21 mouse cellular contexts compared by ENCODE assay signal in the genomic region with DNA sequence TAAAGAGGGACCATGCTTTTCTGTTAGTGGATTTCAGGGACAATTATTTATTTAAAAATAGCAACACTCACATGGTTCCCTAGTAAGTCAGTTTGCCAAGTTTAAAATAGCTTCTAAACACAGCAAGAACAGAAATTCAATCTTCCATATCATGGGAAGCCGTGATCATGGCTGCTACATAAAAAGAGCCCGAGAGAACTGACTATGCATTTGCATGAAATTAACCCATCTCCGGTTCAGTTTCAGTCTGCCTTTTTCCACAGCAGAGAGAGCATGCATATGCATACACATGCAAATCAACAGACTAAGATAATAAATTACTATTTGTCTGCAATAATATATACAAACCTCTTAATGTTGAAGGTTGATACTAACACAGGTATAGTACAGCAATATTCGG. TPM values are rescaled to one million over a fixed set of nuclear protein-coding genes. Genes with fewer than 3 reads are reported as not detected.
DNase-seq lines count a peak whose midpoint lies in the region; ATAC-seq and TF ChIP-seq lines count a peak whose summit lies in the region.
"Had no signal": no experiment of that assay in that cellular context is flagged by ENCODE, and none has a peak within 500 bp of the region (broad histone marks: within the 10 kb centered on the region; RNA-seq: fewer than 3 reads in every experiment).

No protein-coding gene starts in this region.

- no peaks in the 10 kb centered on the region for H3K4me1 ChIP-seq in forebrain, postnatal 0 days (ENCODE audit: insufficient read depth)
- no peaks in the 10 kb centered on the region for H3K4me1 ChIP-seq in forebrain, embryonic 11.5 days (replicated peaks; ENCODE audit: control insufficient read depth, insufficient read depth, low read length)
- 0 out of 2 replicates have a peak, but pooled peaks cover 2% of the 10 kb centered on the region for H3K4me1 ChIP-seq in heart, adult 2 months (ENCODE audit: control insufficient read depth, insufficient read depth, low read length)
- H3K4me1 ChIP-seq: embryonic facial prominence, embryonic 15.5 days; forebrain, embryonic 10.5 days; hindbrain, embryonic 10.5 days; intestine, embryonic 15.5 days had no signal

- H3K27me3 ChIP-seq in forebrain, postnatal 0 days (ENCODE audit: insufficient read depth, low read length): no peaks in the 10 kb centered on the region
- H3K27me3 ChIP-seq in forebrain, embryonic 11.5 days (ENCODE audit: control insufficient read depth, insufficient read depth, low read length): no peaks in the 10 kb centered on the region
- no peaks in the 10 kb centered on the region for H3K27me3 ChIP-seq in heart, adult 2 months (ENCODE audit: control insufficient read depth, insufficient read depth, low read length)
- H3K27me3 ChIP-seq: embryonic facial prominence, embryonic 15.5 days; intestine, embryonic 15.5 days had no signal

- intact Hi-C loops in heart, adult 2 months (cut with DNase I): no loop called here
- intact Hi-C loops in heart, postnatal 25 days (cut with DNase I): no loop called here

- H3K36me3 ChIP-seq in forebrain, postnatal 0 days (ENCODE audit: insufficient read depth): no peaks in the 10 kb centered on the region
- no peaks in the 10 kb centered on the region for H3K36me3 ChIP-seq in forebrain, embryonic 11.5 days (ENCODE audit: control insufficient read depth, insufficient read depth, low read length)
- no peaks in the 10 kb centered on the region for H3K36me3 ChIP-seq in heart, adult 2 months (ENCODE audit: control insufficient read depth, insufficient read depth, low read length)
- H3K36me3 ChIP-seq: embryonic facial prominence, embryonic 15.5 days; forebrain, embryonic 10.5 days; hindbrain, embryonic 10.5 days; intestine, embryonic 15.5 days had no signal

- H3K79me2 ChIP-seq in heart, adult 2 months (replicated peaks; ENCODE audit: control insufficient read depth, insufficient read depth, low read length): no peaks in the 10 kb centered on the region

- no peak for TF ChIP-seq POLR2A in heart, adult 2 months (IDR thresholded peaks at IDR 0.05; ENCODE audit: insufficient read depth, low read depth, low read length)

- no peak overlapping the region for H3K4me3 ChIP-seq in forebrain, postnatal 0 days (ENCODE audit: low read depth, low read length)
- H3K4me3 ChIP-seq in forebrain, embryonic 11.5 days (ENCODE audit: low read depth, low read length): no peak overlapping the region
- H3K4me3 ChIP-seq in heart, adult 2 months: no peak overlapping the region
- H3K4me3 ChIP-seq in layer of hippocampus, adult 2 months: no peak overlapping the region
- H3K4me3 ChIP-seq: embryonic facial prominence, embryonic 15.5 days; erythroblast, embryonic 14.5 days; forebrain, embryonic 10.5 days; hindbrain, embryonic 10.5 days; intestine, embryonic 15.5 days had no signal

- no peak overlapping the region for H3K9ac ChIP-seq in forebrain, postnatal 0 days
- H3K9ac ChIP-seq in forebrain, embryonic 11.5 days (ENCODE audit: low read length): no peak overlapping the region
- no peak overlapping the region for H3K9ac ChIP-seq in heart, adult 2 months (ENCODE audit: low read depth, low read length)
- H3K9ac ChIP-seq: embryonic facial prominence, embryonic 15.5 days; hindbrain, embryonic 14.5 days; intestine, embryonic 15.5 days had no signal

- WGBS in forebrain, postnatal 0 days: 46% methylated on average over 4 of the region's 4 CpGs
- 87% methylated on average over 4 of the region's 4 CpGs for WGBS in forebrain, embryonic 11.5 days
- 60% methylated on average over 4 of the region's 4 CpGs for WGBS in heart, adult 2 months

- DNase-seq in forebrain, postnatal 0 days: no peak
- DNase-seq in forebrain, embryonic 11.5 days (ENCODE audit: low spot score): no peak
- no peak for DNase-seq in heart, adult 2 months
- no peak for DNase-seq in heart, postnatal 25 days (ENCODE audit: low spot score)
- DNase-seq in layer of hippocampus, adult 2 months (ENCODE audit: low spot score in 2 of 2): no peak
- no peak for DNase-seq in layer of hippocampus, adult 9-11 months
- DNase-seq in kidney, postnatal 36 days: no peak
- DNase-seq: adrenal gland, adult 2 months; adrenal gland, postnatal 25 days; cerebellum, adult 2 months; cerebellum, postnatal 14 days; embryo, embryonic 11 days; gastrocnemius, postnatal 10 days; kidney, adult 18-20 months had no signal

- TF ChIP-seq EP300 in heart, adult 2 months (IDR thresholded peaks at IDR 0.05; ENCODE audit: insufficient read depth, low read depth, low read length): no peak

- no peak overlapping the region for H3K27ac ChIP-seq in forebrain, postnatal 0 days (ENCODE audit: low read depth, low read length)
- H3K27ac ChIP-seq in forebrain, embryonic 11.5 days (ENCODE audit: low read depth, low read length): no peak overlapping the region
- H3K27ac ChIP-seq in heart, adult 2 months: peak overlapping the region; percentile 79
- peak overlapping the region; percentile 64 for H3K27ac ChIP-seq in layer of hippocampus, adult 2 months
- H3K27ac ChIP-seq: embryonic facial prominence, embryonic 15.5 days; forebrain, embryonic 10.5 days; hindbrain, embryonic 10.5 days; hindbrain, embryonic 14.5 days; intestine, embryonic 15.5 days had no signal

- peak; percentile 60 for ATAC-seq in forebrain, postnatal 0 days
- no peak for ATAC-seq in forebrain, embryonic 11.5 days (replicated peaks; ENCODE audit: low FRiP score)
- ATAC-seq: intestine, embryonic 15.5 days had no signal

- H3K4me2 ChIP-seq in forebrain, postnatal 0 days (ENCODE audit: low read depth): no peak overlapping the region
- H3K4me2 ChIP-seq in forebrain, embryonic 11.5 days (ENCODE audit: low read depth, low read length, severe bottlenecking): no peak overlapping the region
- H3K4me2 ChIP-seq: embryonic facial prominence, embryonic 15.5 days; heart, embryonic 11.5 days; hindbrain, embryonic 14.5 days; intestine, embryonic 15.5 days had no signal

- no peaks in the 10 kb centered on the region for H3K9me3 ChIP-seq in forebrain, postnatal 0 days (ENCODE audit: low read length)
- no peaks in the 10 kb centered on the region for H3K9me3 ChIP-seq in forebrain, embryonic 11.5 days (ENCODE audit: control insufficient read depth, low read length)
- H3K9me3 ChIP-seq: embryonic facial prominence, embryonic 15.5 days; forebrain, embryonic 10.5 days; hindbrain, embryonic 10.5 days; intestine, embryonic 15.5 days had no signal

- no peak for TF ChIP-seq CTCF in forebrain, postnatal 0 days (IDR thresholded peaks at IDR 0.05; ENCODE audit: low read depth)
- TF ChIP-seq CTCF in heart, adult 2 months (IDR thresholded peaks at IDR 0.05): no peak
- no peak for TF ChIP-seq CTCF in layer of hippocampus, adult 2 months (conservative IDR thresholded peaks at IDR 0.05)

RNA-seq across cellular contexts. Expression of gene Efcab2, which starts 17.1 kb away (rescaled TPM):
- 4.3 and 7.0 TPM in 2 replicates for total RNA-seq in forebrain, postnatal 0 days (2014; rRNA removed)
- polyA plus RNA-seq in forebrain, postnatal 0 days (2015; fragmentation: Nextera tagmentation; extraction: Ambion mirVana): 4.5 and 8.6 TPM in 2 replicates
- 8.3 and 9.5 TPM in 2 replicates for polyA plus RNA-seq in forebrain, embryonic 11.5 days (2014; fragmentation: Nextera tagmentation; extraction: Ambion mirVana)
- 100 to 1,000 TPM in 1 of 2 experiments, 10 to 100 TPM in 1; 94.1 to 112 TPM for total RNA-seq in heart, adult 2 months (2021)
- polyA plus RNA-seq in heart, adult 2 months (2012; rRNA removed): 11.4 and 32.0 TPM in 2 replicates
- 10 to 100 TPM; 71.8 to 80.5 TPM for total RNA-seq in heart, postnatal 25 days (2021)
- total RNA-seq in layer of hippocampus, adult 2 months (2021): 10 to 100 TPM in 1 of 2 experiments, 1 to 10 TPM in 1; 8.1 to 11.1 TPM

RNA-seq across cellular contexts. Expression of gene Hnrnpu, which starts 51.2 kb away (rescaled TPM):
- total RNA-seq in forebrain, postnatal 0 days (2014; rRNA removed): 245 and 299 TPM in 2 replicates
- 187 and 229 TPM in 2 replicates for polyA plus RNA-seq in forebrain, postnatal 0 days (2015; fragmentation: Nextera tagmentation; extraction: Ambion mirVana)
- 1,010 and 1,015 TPM in 2 replicates for polyA plus RNA-seq in forebrain, embryonic 11.5 days (2014; fragmentation: Nextera tagmentation; extraction: Ambion mirVana)
- total RNA-seq in heart, adult 2 months (2021): 100 to 1,000 TPM; 167 to 176 TPM
- polyA plus RNA-seq in heart, adult 2 months (2012; rRNA removed): 27.3 and 52.4 TPM in 2 replicates
- total RNA-seq in heart, postnatal 25 days (2021): 100 to 1,000 TPM; 158 to 184 TPM
- 100 to 1,000 TPM; 431 to 439 TPM for total RNA-seq in layer of hippocampus, adult 2 months (2021)

Comparison
In these comparisons a context has a peak if more than half of its experiments do, and no peak if none do; other contexts are left out.
1. H3K27ac ChIP-seq: peak in heart, adult 2 months (single experiment) and layer of hippocampus, adult 2 months (single experiment); none in forebrain, postnatal 0 days (single experiment) and forebrain, embryonic 11.5 days (single experiment).